Comparison of ENCODE assay signal across 8 mouse cellular contexts in the genomic region with DNA sequence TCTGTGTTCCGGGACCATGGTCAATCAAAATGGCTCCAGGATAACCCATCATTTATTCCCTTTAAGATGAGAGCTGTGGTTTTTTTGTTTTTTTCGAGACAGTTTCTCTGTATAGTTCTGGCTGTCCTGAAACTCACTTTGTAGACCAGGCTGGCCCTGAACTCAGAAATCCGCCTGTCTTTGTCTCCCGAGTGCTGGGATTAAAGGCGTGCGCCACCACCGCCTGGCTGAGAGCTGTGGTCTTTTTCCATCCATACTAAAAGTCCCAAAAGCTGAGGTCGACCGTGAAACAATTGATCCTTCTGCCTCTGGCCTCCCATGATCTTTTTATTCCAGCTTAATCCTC. TPM values are rescaled to one million over a fixed set of nuclear protein-coding genes. Genes with fewer than 3 reads are reported as not detected.
DNase-seq lines count a peak whose midpoint lies in the region; ATAC-seq and TF ChIP-seq lines count a peak whose summit lies in the region.

No protein-coding gene starts in this region.

- no peaks in the 10 kb centered on the region for H3K9me3 ChIP-seq in midbrain, embryonic 16.5 days (replicated peaks; ENCODE audit: control insufficient read depth, low read length, poor library complexity, severe bottlenecking)

- no peaks in the 10 kb centered on the region for H3K27me3 ChIP-seq in C2C12 (ENCODE audit: control insufficient read depth, insufficient read depth, insufficient read length)
- no peaks in the 10 kb centered on the region for H3K27me3 ChIP-seq in midbrain, embryonic 16.5 days (ENCODE audit: control insufficient read depth, insufficient read depth, low read depth, low read length)

- ATAC-seq in midbrain, embryonic 16.5 days: no peak
- ATAC-seq in CD4-positive, CD25-positive, alpha-beta regulatory T cell, adult 4 months: no peak

- intact Hi-C loops in left cerebral cortex, postnatal 25 days (cut with DNase I): loop anchor here (1.0 to 2.0 kb wide), 2 partner anchors 15 to 32 kb away; no protein-coding TSS in a partner anchor

- H3K79me3 ChIP-seq in C2C12 (ENCODE audit: low read depth): peaks cover 36% of the 10 kb centered on the region

- H3K79me2 ChIP-seq in C2C12 (ENCODE audit: control insufficient read depth, insufficient read depth): peaks cover 48% of the 10 kb centered on the region

- H3ac ChIP-seq in C2C12 (ENCODE audit: control insufficient read depth, insufficient read length, low read depth): no peak overlapping the region

- peak overlapping the region; percentile 89 for H3K4me3 ChIP-seq in C2C12 (ENCODE audit: insufficient read depth, poor library complexity, severe bottlenecking)
- H3K4me3 ChIP-seq in embryonic fibroblast, embryonic 13.5 days (ENCODE audit: insufficient read depth, low read length): peak overlapping the region; percentile 60
- H3K4me3 ChIP-seq in midbrain, embryonic 16.5 days (ENCODE audit: low read depth, low read length): peak overlapping the region; percentile 78

- peak overlapping the region; percentile 58 for H3K4me2 ChIP-seq in midbrain, embryonic 16.5 days (ENCODE audit: low read length)

- TF ChIP-seq CTCF in C2C12 (IDR thresholded peaks at IDR 0.05; ENCODE audit: control insufficient read depth, insufficient read depth, insufficient read length): no peak
- no peak for TF ChIP-seq CTCF in embryonic fibroblast, embryonic 13.5 days (IDR thresholded peaks at IDR 0.05; ENCODE audit: borderline replicate concordance, insufficient read depth, low read length)

- peak; percentile 35 for DNase-seq in cerebellum, adult 9-11 months
- no peak for DNase-seq in cerebellum, adult 11 months
- DNase-seq in kidney, postnatal 10 days: peak; percentile 36
- no peak for DNase-seq in left cerebral cortex, postnatal 25 days (ENCODE audit: low spot score in 2 of 2)

- H3K27ac ChIP-seq in embryonic fibroblast, embryonic 13.5 days (ENCODE audit: insufficient read depth, low read length): peak overlapping the region; percentile 94
- H3K27ac ChIP-seq in midbrain, embryonic 16.5 days (ENCODE audit: low read length): peak overlapping the region; percentile 98

- H3K36me3 ChIP-seq in C2C12 (ENCODE audit: control insufficient read depth, insufficient read depth): peaks cover 34% of the 10 kb centered on the region
- H3K36me3 ChIP-seq in midbrain, embryonic 16.5 days (ENCODE audit: control insufficient read depth, insufficient read depth, low read length): peaks cover 6% of the 10 kb centered on the region; the same call in 1 of the 2 replicates

- WGBS in midbrain, embryonic 16.5 days: 3% methylated on average over 9 of the region's 9 CpGs

- H3K4me1 ChIP-seq in embryonic fibroblast, embryonic 13.5 days (ENCODE audit: control insufficient read depth, insufficient read depth, low read length): peaks cover 6% of the 10 kb centered on the region
- peaks cover 29% of the 10 kb centered on the region for H3K4me1 ChIP-seq in midbrain, embryonic 16.5 days (ENCODE audit: control insufficient read depth, insufficient read depth, low read length)

- H3K9ac ChIP-seq in midbrain, embryonic 16.5 days (ENCODE audit: low read depth, low read length): peak overlapping the region; percentile 96

- TF ChIP-seq POLR2A in embryonic fibroblast, embryonic 13.5 days (IDR thresholded peaks at IDR 0.05; ENCODE audit: low read depth, low read length): no peak

TF ChIP-seq in C2C12, 6 proteins besides CTCF, POLR2A, EP300 and RAD21:
- no peak for TF ChIP-seq MYOG (IDR thresholded peaks at IDR 0.05; ENCODE audit: control insufficient read depth, extremely low read depth, insufficient read length)

RNA-seq across cellular contexts. Expression of a gene that starts 0.8 kb away (rescaled TPM):
- 12.5 TPM for polyA plus RNA-seq in C2C12 (2012; fragmentation: generic; extraction: Trizol)
- polyA plus RNA-seq in embryonic fibroblast, embryonic 13.5 days (2011; ENCODE audit: insufficient read length, low read depth, missing spikeins): 94.5 and 115 TPM in 2 replicates
- polyA plus RNA-seq in midbrain, embryonic 16.5 days (2015; fragmentation: Nextera tagmentation; extraction: Ambion mirVana): 64.7 and 73.2 TPM in 2 replicates
- 10 to 100 TPM; 47.1 to 50.9 TPM for total RNA-seq in left cerebral cortex, postnatal 25 days (2021)
- polyA plus RNA-seq in CD4-positive, CD25-positive, alpha-beta regulatory T cell, adult 4 months (2017; shearing (Covaris generic)): 10 to 100 TPM; 49.5 to 88.6 TPM

Comparison
In these comparisons a context has a peak if more than half of its experiments do, and no peak if none do; other contexts are left out.
1. DNase-seq: peak in cerebellum, adult 9-11 months (single experiment) and kidney, postnatal 10 days (single experiment); none in cerebellum, adult 11 months (single experiment) and left cerebral cortex, postnatal 25 days (0 of 2).
2. Peak in every context shown above with its lines, with median percentiles within 50 percentile points of each other: H3K4me3 ChIP-seq.